Mouse (Mus musculus) forebrain, embryonic 16.5 days (tissue): ENCODE results near the gene Riok1. TPM values are rescaled to one million over a fixed set of nuclear protein-coding genes. Genes with fewer than 3 reads are reported as not detected.

Experiments
- ATAC-seq: fragments of 200-750 bp; cut with Nextera tagmentation; 2 replicates; pipeline ENCODE4 v1.8.0; 2017; ENCODE audit warnings: mild to moderate bottlenecking, moderate library complexity
- H3K27ac ChIP-seq: fragments of 300-500 bp; sonication (generic); 2 replicates; pipeline ENCODE4 v1.5.1; 2014; ENCODE audit warnings: low read length, control low read depth
- H3K27me3 ChIP-seq: fragments of 300-500 bp; sonication (generic); replicated peaks from 2 replicates; pipeline ENCODE4 v1.6.1; 2014; ENCODE audit warnings: low read length; ENCODE audit not compliant: control insufficient read depth, insufficient read depth
- H3K36me3 ChIP-seq: fragments of 300-500 bp; sonication (generic); 2 replicates; pipeline ENCODE4 v1.6.1; 2014; ENCODE audit not compliant: control insufficient read depth, insufficient read depth
- H3K4me1 ChIP-seq: fragments of 300-500 bp; sonication (generic); replicated peaks from 2 replicates; pipeline ENCODE4 v1.6.1; 2014; ENCODE audit warnings: low read length; ENCODE audit not compliant: control insufficient read depth, insufficient read depth
- H3K4me2 ChIP-seq: fragments of 300-500 bp; sonication (generic); 2 replicates; pipeline ENCODE4 v1.6.1; 2014; ENCODE audit warnings: mild to moderate bottlenecking, low read length, control low read depth
- H3K4me3 ChIP-seq: fragments of 300-500 bp; sonication (generic); replicated peaks from 2 replicates; pipeline ENCODE4 v1.5.1; 2014; ENCODE audit warnings: mild to moderate bottlenecking, low read length, control low read depth
- H3K9ac ChIP-seq: fragments of 300-500 bp; sonication (generic); replicated peaks from 2 replicates; pipeline ENCODE4 v1.6.1; 2014; ENCODE audit warnings: low read depth, low read length, control low read depth
- H3K9me3 ChIP-seq: fragments of 300-500 bp; sonication (generic); 2 replicates; pipeline ENCODE4 v1.6.1; 2016; ENCODE audit warnings: low read length; ENCODE audit not compliant: control insufficient read depth
- WGBS: fragments of 180-500 bp; shearing (Covaris S2); extraction: QIAGEN DNeasy Blood & Tissue Kit; methylation state at CpG from one replicate; pipeline ENCODE4 v1.1.7; 2014; 5-methylcytosine and 5-hydroxymethylcytosine counted together
- polyA plus RNA-seq: library from polyadenylated mRNA; unstranded; fragments of >200 nt; fragmentation: Nextera tagmentation; extraction: Ambion mirVana; gene quantifications from 2 replicates; pipeline ENCODE4 v1.2.1, GENCODE M21; 2015

Gene Riok1
- polyA plus RNA-seq, 1 experiment from 2014 or later = 60.5 TPM

DNA sequence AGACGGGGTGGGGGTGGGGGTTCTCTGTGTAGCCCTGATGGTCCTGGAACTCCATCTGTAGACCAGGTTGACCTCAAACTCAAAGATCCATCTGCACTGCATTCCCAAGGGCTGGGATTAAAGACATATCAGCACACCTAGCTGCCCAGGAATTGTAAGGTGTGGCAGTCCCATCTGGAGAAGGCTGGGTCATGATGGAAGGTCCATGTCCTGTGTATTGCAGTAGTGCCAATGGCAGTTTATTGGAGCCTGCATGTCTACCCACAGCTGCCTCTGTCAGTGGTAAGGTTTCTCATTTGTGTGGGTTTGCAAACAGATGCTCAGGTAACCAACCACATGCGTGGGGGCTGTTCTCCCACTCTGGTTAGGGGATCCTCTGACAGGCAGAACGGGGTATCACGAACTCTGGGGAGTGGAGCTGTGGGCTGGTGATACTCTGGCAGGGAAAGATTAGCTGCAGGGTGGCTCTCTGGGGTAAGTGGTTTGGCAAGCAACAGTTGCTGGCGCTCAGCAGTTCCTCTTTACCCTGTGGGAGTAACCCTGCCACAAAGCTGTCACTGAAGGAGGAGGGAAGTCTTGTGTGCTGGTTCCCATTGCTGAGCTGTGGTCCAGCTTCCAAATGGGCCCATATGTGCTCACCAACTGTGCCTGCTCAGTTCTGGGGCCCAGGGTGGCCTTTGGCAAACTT is 26.9 kb upstream of the Riok1 start:
- H3K27me3 ChIP-seq = no peaks in the 10 kb centered on the region
- no peaks in the 10 kb centered on the region for H3K9me3 ChIP-seq
- no peak overlapping the region for H3K4me3 ChIP-seq
- H3K36me3 ChIP-seq = no peaks in the 10 kb centered on the region
- no peak overlapping the region for H3K4me2 ChIP-seq
- H3K27ac ChIP-seq = no peak overlapping the region
- 93% methylated on average over 5 of the region's 5 CpGs for WGBS
- ATAC-seq = no peak
- no peak overlapping the region for H3K9ac ChIP-seq
- H3K4me1 ChIP-seq = no peaks in the 10 kb centered on the region

DNA sequence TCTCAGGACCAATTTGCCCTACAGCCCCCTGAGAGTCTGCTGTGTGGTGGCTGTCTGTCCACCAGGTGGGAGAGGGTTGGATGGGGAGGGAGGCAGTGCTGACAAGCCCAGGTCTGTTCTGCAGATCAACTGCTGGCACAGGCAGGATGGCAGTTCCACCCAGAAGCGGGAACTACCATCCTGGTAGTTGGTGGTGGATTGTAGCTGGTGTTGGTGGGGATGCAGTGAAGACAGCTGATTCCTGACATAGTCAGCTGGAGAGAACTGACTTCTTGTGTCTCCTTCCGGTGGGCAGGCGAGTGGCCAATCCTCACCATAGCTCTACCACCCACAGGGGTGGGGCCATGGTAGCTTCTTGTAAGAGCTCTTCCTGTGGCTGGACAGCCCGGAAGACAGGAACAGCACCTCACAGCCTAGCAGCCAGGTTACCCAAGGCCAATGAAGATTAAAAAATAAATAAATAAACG is 26.3 kb upstream of the Riok1 start:
- H3K4me1 ChIP-seq = no peaks in the 10 kb centered on the region
- no peak overlapping the region for H3K4me2 ChIP-seq
- no peaks in the 10 kb centered on the region for H3K36me3 ChIP-seq
- H3K27me3 ChIP-seq = no peaks in the 10 kb centered on the region
- WGBS = 76% methylated on average over 5 of the region's 5 CpGs
- H3K9me3 ChIP-seq = no peaks in the 10 kb centered on the region
- ATAC-seq = no peak
- no peak overlapping the region for H3K27ac ChIP-seq
- H3K9ac ChIP-seq = no peak overlapping the region
- H3K4me3 ChIP-seq = no peak overlapping the region

DNA sequence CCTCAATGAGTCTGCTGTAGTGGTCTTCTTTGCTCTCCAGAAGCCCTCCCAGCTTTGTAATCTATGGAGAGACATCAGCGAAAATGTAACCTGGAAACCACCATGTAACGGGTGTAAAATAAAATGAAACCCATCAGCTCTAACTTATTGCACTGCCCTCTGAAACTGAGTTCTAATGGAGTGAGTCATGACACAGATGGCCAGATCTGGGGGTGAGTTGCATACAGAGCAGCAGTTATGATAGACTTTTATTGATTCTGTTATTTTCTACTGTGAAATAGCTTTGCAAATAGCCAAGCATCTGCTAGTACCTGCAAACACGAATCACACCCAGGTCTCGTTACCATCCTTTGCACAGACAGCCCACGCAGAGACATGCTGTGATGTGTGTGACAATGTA is 24.4 kb upstream of the Riok1 start:
- H3K4me2 ChIP-seq = no peak overlapping the region
- H3K27ac ChIP-seq = no peak overlapping the region
- H3K4me3 ChIP-seq = no peak overlapping the region
- 88% methylated on average over 5 of the region's 5 CpGs for WGBS
- H3K36me3 ChIP-seq = no peaks in the 10 kb centered on the region
- no peaks in the 10 kb centered on the region for H3K9me3 ChIP-seq
- ATAC-seq = no peak
- no peaks in the 10 kb centered on the region for H3K27me3 ChIP-seq
- no peaks in the 10 kb centered on the region for H3K4me1 ChIP-seq
- H3K9ac ChIP-seq = no peak overlapping the region

DNA sequence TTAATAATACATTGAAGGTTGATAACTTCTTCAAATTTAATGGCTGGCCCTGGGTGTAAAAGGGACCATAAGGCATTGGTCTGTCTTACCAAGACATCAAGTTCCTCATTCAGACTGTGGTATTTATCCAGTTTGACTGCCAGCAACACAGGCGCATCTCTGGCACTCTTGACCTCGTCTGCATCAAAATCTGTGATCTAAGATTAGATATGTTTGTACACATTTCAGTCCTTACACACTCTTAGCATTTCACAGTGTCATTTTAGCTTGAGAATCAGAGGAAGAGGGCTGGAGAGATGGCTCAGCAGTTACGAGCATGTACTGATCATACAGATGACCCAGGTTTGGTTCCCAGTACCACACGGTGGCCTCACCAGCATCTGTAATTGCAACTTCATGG is 21.2 kb upstream of the Riok1 start:
- Histone ChIP-seq H3K9me3 (no peaks in the 10 kb centered on the region), H3K4me2 (no peak overlapping the region), H3K36me3 (no peaks in the 10 kb centered on the region), H3K4me3 (no peak overlapping the region), H3K4me1 (no peaks in the 10 kb centered on the region), H3K27ac (no peak overlapping the region), H3K27me3 (no peaks in the 10 kb centered on the region), H3K9ac (no peak overlapping the region)
- ATAC-seq = no peak
- WGBS = 95% methylated on average over 4 of the region's 4 CpGs

DNA sequence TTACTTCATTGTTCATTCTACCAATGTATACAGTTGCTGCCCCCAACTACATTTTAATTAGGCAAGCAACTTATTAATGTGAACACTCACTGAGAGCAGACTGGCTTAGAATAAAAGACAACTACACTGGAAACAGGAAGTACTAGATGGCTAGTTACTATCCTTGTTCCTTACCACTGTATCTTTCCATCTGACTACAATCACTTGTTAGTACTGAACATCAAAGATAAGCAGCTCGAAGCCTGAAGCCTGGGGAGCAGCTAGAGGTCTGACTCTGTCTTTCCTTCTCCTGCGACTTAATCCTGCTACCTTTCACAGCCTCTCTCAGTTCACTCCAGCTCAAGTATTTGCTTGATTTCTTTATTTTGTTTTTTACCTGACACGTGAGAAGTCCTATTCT is 18.0 kb upstream of the Riok1 start:
- no peaks in the 10 kb centered on the region for H3K27me3 ChIP-seq
- WGBS = 79% methylated on average over 3 of the region's 3 CpGs
- H3K4me2 ChIP-seq = no peak overlapping the region
- no peak overlapping the region for H3K9ac ChIP-seq
- no peaks in the 10 kb centered on the region for H3K36me3 ChIP-seq
- H3K9me3 ChIP-seq = no peaks in the 10 kb centered on the region
- no peak overlapping the region for H3K4me3 ChIP-seq
- ATAC-seq = no peak
- no peak overlapping the region for H3K27ac ChIP-seq
- H3K4me1 ChIP-seq = no peaks in the 10 kb centered on the region

DNA sequence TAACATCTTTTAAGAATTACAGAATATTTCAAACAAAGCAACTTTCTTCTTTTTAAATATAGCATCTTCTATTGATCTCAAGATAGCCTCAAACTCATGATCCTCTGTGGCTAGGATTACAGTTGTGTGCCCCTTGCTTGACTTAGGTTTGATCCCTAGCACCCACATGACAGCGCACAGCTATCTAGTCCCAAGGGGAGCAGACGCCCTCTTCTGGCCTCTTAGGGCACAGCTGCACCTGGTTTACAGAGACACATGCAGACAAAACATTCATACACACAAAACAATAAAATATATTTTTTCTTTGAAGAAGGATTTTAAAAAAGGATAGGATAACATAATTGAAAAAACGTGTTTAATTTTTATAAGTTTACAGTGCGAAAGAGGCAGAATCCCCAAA is 10.9 kb upstream of the Riok1 start:
- Histone ChIP-seq H3K36me3 (no peaks in the 10 kb centered on the region), H3K4me1 (no peaks in the 10 kb centered on the region), H3K9ac (no peak overlapping the region), H3K4me2 (no peak overlapping the region), H3K4me3 (no peak overlapping the region), H3K27ac (no peak overlapping the region), H3K27me3 (no peaks in the 10 kb centered on the region), H3K9me3 (no peaks in the 10 kb centered on the region)
- ATAC-seq = no peak
- WGBS = 41% methylated on average over 4 of the region's 4 CpGs

DNA sequence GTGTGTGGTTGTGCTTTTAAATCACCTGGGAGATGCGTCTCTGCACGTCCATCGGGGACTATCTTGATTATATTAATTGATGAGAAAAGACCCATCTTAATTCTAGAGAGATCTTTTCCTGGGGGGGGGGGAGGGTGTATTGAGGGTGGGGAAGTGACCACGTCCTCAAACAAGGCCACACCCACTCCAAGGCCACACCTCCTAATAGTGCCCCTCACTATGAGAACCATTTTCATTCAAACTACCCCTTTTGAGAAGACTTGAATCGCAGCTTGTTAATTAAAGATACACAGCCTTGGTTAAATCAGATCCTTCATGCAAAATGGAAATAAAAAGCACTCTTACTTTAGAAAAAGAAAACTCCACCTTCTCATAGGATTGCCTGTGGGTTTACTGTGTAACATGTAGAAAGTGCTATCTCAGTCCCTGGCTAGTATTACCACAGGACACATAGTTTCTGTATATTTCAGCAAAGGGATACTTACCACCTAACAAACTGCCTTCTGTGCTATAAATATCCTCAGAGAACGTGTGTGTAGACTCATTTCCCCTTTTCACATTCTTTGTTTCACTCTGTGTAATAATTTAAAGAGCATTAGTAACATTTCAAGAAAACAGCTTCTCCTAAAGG is 9.1 kb upstream of the Riok1 start:
- no peaks in the 10 kb centered on the region for H3K4me1 ChIP-seq
- WGBS = 55% methylated on average over 6 of the region's 6 CpGs

DNA sequence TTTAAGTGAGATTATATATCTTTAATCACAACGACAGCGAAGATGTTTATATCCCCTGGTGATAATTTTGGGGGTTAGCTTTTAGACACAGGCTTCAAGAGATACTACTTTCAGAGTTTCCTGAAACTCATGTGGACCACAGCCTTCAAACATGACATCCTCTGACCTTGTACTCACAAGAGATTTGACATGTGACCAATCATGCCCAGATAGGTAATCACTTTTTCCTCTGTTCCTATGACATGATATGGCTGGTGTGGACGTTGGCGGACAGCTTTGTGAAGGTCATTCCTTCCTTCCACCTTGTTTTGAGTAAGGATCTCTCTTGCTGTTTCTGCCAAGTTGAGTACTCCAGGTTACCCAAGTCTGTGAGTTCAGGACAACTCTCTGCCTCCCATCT is 8.4 kb upstream of the Riok1 start:
- no peak overlapping the region for H3K4me2 ChIP-seq
- 90% methylated on average over 4 of the region's 4 CpGs for WGBS
- H3K27ac ChIP-seq = no peak overlapping the region
- H3K9ac ChIP-seq = no peak overlapping the region
- ATAC-seq = no peak
- no peaks in the 10 kb centered on the region for H3K4me1 ChIP-seq
- H3K9me3 ChIP-seq = no peaks in the 10 kb centered on the region
- no peaks in the 10 kb centered on the region for H3K36me3 ChIP-seq
- no peaks in the 10 kb centered on the region for H3K27me3 ChIP-seq
- H3K4me3 ChIP-seq = no peak overlapping the region

More for the DNA sequence above, 9.1 kb upstream of the Riok1 start:
- H3K4me3 ChIP-seq = no peak overlapping the region
- no peak overlapping the region for H3K4me2 ChIP-seq
- no peaks in the 10 kb centered on the region for H3K27me3 ChIP-seq
- ATAC-seq = no peak
- H3K9me3 ChIP-seq = no peaks in the 10 kb centered on the region
- no peaks in the 10 kb centered on the region for H3K36me3 ChIP-seq
- no peak overlapping the region for H3K9ac ChIP-seq
- H3K27ac ChIP-seq = no peak overlapping the region

DNA sequence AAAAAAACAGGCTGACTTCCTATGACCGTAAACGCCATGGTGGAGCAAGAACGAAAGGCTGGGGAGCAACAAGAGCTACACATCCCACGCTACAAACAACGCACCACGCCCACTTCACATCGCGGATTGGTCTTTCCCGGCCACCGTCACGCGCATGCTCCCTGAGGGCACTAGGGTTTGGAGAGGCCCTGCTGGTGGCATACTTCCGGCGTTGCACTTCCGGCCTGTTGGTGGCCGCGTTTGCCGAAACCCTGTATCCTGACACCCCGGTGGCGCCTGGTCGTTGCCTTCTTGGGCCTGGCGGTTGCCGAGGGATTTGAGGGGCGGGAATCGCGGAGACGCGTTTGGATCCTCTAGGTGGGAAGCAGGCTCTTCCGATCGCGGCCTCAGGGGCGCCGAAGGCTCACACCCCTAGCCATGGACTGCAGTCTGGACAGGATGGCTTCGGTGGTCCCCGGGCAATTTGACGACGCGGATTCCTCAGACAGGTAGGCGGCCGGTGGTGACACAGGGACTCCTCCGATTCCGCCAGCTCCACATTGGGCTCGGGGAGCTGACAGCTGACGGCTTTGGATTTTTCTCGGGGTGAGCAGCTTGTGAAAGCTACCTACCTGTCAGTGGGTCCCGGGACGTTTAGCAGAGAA is 371 bp downstream of the Riok1 start, which contains the start of gene Cage1:
Cage1 (minus strand) TSS at position 26 of the 644 bp plus-strand sequence.
- Histone ChIP-seq H3K9ac (peak within 1 kb of the TSS; percentile 90), H3K27me3 (no peaks in the 10 kb centered on the region), H3K4me1 (peaks cover 20% of the 10 kb centered on the region), H3K4me2 (peak within 1 kb of the TSS; percentile 89), H3K4me3 (peak within 1 kb of the TSS; percentile 82), H3K9me3 (no peaks in the 10 kb centered on the region), H3K36me3 (peaks cover 11% of the 10 kb centered on the region), H3K27ac (peak within 1 kb of the TSS; percentile 82)
- WGBS = under 1% methylated on average over 47 of the region's 47 CpGs
- peak; percentile 98 for ATAC-seq
